Mouse (Mus musculus) G1E (cell line): ENCODE data around the gene Osbp. TPM values are rescaled to one million over a fixed set of nuclear protein-coding genes. Genes with fewer than 3 reads are reported as not detected.

Source experiments
- ATAC-seq: 2 replicates; pipeline ENCODE4 v1.8.0; 2016; ENCODE audit warnings: mild to moderate bottlenecking; ENCODE audit not compliant: insufficient number of reproducible peaks, poor library complexity, low FRiP score, severe bottlenecking; ENCODE audit errors: extremely low read depth
- DNase-seq: peaks from one replicate; pipeline ENCODE4 v3.0.0; 2012; ENCODE audit warnings: low spot score
- H3K27me3 ChIP-seq: 2 replicates; pipeline ENCODE4 v1.6.1; 2012; ENCODE audit warnings: mild to moderate bottlenecking, low read length, inconsistent platforms; ENCODE audit not compliant: insufficient read depth
- H3K36me3 ChIP-seq: replicated peaks from 2 replicates; pipeline ENCODE3; 2012; ENCODE audit warnings: mild to moderate bottlenecking, inconsistent platforms
- H3K4me1 ChIP-seq: 2 replicates; pipeline ENCODE4 v1.6.1; 2012; ENCODE audit warnings: low read depth, low read length, inconsistent platforms, mixed read lengths; ENCODE audit not compliant: insufficient read depth
- H3K4me3 ChIP-seq: 2 replicates; pipeline ENCODE4 v1.5.1; 2012; ENCODE audit warnings: low read depth, mild to moderate bottlenecking, inconsistent platforms, low read length, moderate library complexity, mixed read lengths
- H3K9me3 ChIP-seq: replicated peaks from 2 replicates; pipeline ENCODE4 v1.6.1; 2012; ENCODE audit warnings: inconsistent platforms
- CTCF ChIP-seq: IDR thresholded peaks from 2 replicates; pipeline ENCODE4 v1.5.1; 2012; ENCODE audit warnings: low read depth, low read length, inconsistent platforms, mixed read lengths
- GATA1 ChIP-seq: IDR thresholded peaks from 2 replicates; pipeline ENCODE4 v1.6.1; 2012; ENCODE audit warnings: borderline replicate concordance, low read length, inconsistent platforms, mixed read lengths
- GATA2 ChIP-seq: IDR thresholded peaks from 2 replicates; pipeline ENCODE4 v1.6.1; 2012; ENCODE audit warnings: low read depth, low read length, inconsistent platforms, borderline replicate concordance
- POLR2AphosphoS5 ChIP-seq: IDR thresholded peaks from 2 replicates; pipeline ENCODE4 v1.6.1; 2012; ENCODE audit warnings: low read depth, low read length, inconsistent platforms; ENCODE audit not compliant: insufficient replicate concordance
- TAL1 ChIP-seq: conservative IDR thresholded peaks from 2 replicates; pipeline ENCODE4 v1.6.1; 2012; ENCODE audit warnings: low read depth, low read length, inconsistent platforms, mixed read lengths
- polyA plus RNA-seq: library from polyadenylated mRNA; stranded (reverse); fragments of >175 nt; gene quantifications from 2 replicates; pipeline ENCODE4 v1.2.3, GENCODE M21; 2012
- total RNA-seq, 2 experiments: library from RNA; stranded (forward) in 1 of 2; stranded (reverse) in 1 of 2; fragments of 200-1000 nt in 1 of 2; fragments of >200 nt in 1 of 2; fragmentation: Nextera tagmentation in 1 of 2; gene quantifications; 2 replicates each; pipeline ENCODE4 v1.2.3; 2014 to 2017

The Osbp gene
- total and polyA plus RNA-seq, 3 experiments = 12.2 to 50.4 (median 32.1) TPM

DNA sequence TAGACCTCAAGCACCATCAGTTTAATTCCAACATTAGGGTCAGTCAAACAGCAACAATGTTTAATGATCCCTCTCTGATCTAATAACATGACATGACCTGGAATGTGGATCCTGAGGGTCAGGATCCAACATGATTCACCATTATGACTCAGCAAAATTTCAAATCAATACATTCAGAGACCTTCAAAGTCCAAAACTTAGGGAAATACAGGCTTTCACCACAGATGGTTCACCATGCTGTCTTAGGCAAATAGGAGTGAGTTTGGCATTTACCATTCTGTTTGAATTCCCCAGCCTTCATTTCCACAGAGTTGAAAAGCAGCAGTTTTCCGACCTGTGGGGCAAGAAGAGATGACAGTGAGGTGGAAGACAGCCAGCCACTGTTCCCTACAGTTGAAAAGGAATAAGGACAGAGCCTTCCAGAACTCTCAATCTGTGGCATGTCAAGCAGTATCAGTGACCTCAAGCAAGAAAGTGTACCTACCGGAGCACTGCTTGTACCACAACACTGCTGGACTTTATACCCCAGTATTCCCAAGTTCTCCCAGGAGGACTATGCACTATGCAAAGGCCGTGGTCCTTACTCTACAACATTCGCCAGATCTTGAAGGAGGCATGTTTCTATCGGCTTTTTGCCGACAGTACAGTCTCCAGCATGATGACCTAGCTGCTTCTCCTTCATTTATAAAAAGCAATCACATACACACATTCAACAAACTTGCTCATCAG is 29.1 kb downstream of the Osbp start:
- Histone ChIP-seq H3K36me3 (peaks cover 55% of the 10 kb centered on the region), H3K9me3 (no peaks in the 10 kb centered on the region), H3K4me3 (no peak overlapping the region), H3K27me3 (peaks cover 5% of the 10 kb centered on the region), H3K4me1 (peaks cover 48% of the 10 kb centered on the region)
- no peak for DNase-seq
- no peak for TF ChIP-seq POLR2AphosphoS5
- TF ChIP-seq TAL1 = no peak
- no peak for TF ChIP-seq GATA1
- TF ChIP-seq CTCF = no peak
- no peak for TF ChIP-seq GATA2
- ATAC-seq = no peak

DNA sequence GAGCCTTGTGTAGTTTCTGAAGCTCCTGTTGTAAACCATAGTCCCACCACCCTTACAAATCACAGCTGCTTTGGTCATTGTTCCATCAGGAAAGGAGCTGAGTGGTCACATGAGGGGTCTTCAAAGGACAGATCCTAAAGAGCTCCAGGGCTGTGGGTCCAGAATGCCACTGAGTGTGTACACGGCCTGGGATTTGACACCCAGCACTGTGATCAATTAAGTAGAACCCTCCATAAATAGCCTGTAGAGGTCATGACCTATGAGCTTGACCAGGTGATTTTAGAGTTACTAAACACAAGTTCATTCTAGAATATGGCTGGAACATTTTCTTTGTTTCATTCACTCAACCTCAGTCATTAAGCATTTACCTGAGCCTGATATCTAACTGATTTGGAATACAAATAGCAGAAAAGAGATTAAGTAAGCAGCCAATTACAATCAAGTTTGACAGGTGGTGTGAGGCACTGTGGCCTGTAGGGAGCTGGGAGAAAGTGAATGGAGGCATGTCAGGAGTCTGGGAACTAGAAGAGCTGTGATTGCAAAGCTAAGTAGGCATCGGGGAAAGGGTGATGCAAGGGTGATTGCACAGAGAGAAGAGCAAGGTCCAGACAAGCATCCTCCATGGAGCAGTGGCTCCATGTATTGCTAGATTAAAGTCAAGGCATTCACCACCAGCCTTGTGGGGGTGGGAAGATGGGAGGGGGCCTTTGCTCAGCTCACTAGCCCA is 30.1 kb downstream of the Osbp start:
- peaks cover 45% of the 10 kb centered on the region for H3K36me3 ChIP-seq
- peaks cover 45% of the 10 kb centered on the region for H3K4me1 ChIP-seq
- peaks cover 10% of the 10 kb centered on the region for H3K27me3 ChIP-seq
- TF ChIP-seq GATA1 (no peak), POLR2AphosphoS5 (no peak), CTCF (no peak), TAL1 (no peak), GATA2 (no peak)
- H3K4me3 ChIP-seq = no peak overlapping the region
- no peak for DNase-seq
- ATAC-seq = no peak
- H3K9me3 ChIP-seq = no peaks in the 10 kb centered on the region

DNA sequence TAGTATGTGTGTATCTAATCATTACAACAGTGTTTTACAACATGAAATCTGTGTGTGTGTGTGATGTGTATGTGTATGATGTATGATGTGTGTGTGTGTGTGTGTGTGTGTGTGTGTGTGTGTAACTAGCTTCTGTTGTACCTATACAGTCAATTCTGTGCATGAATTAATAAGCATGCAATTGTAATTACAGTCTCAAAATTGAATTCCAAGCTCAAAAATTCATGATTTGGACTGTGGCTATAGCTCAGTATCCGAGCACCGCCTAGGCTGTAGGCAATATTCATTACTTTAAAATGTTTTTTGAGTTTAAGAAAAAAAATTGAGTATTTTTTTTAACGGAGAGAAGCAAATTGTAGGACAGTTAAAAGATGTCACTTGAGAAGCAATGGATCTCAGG is 35.9 kb downstream of the Osbp start:
- TF ChIP-seq POLR2AphosphoS5 (no peak), GATA2 (no peak), TAL1 (no peak), CTCF (no peak), GATA1 (no peak)
- H3K4me3 ChIP-seq = no peak overlapping the region
- H3K4me1 ChIP-seq = peaks cover 40% of the 10 kb centered on the region
- peaks cover 12% of the 10 kb centered on the region for H3K27me3 ChIP-seq
- no peak for ATAC-seq
- DNase-seq = no peak
- H3K9me3 ChIP-seq = no peaks in the 10 kb centered on the region
- H3K36me3 ChIP-seq = no peaks in the 10 kb centered on the region

DNA sequence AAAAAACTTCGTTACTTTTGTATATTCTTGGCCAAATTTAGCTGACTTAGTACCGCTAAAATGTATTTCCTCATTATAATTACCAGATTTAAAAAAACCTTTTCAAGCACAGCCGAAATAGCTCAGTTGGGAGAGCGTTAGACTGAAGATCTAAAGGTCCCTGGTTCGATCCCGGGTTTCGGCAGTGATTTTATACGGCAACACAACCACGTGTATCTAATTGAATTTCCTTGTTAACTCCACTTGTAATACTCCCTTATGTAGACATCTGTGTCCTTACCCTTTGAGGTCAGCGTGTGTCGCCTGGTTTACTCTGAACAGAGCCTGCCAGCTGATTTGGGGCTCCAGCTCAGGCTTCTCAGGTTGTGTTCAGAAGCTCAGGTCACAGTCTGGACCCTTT is 36.4 kb downstream of the Osbp start:
- ATAC-seq = peak; percentile 23; the same call in 1 of the 2 replicates
- Histone ChIP-seq H3K4me3 (no peak overlapping the region), H3K4me1 (peaks cover 44% of the 10 kb centered on the region), H3K27me3 (peaks cover 12% of the 10 kb centered on the region), H3K9me3 (no peaks in the 10 kb centered on the region), H3K36me3 (no peaks in the 10 kb centered on the region)
- no peak for DNase-seq
- TF ChIP-seq TAL1 (no peak), GATA2 (no peak), CTCF (no peak), GATA1 (no peak), POLR2AphosphoS5 (no peak)

DNA sequence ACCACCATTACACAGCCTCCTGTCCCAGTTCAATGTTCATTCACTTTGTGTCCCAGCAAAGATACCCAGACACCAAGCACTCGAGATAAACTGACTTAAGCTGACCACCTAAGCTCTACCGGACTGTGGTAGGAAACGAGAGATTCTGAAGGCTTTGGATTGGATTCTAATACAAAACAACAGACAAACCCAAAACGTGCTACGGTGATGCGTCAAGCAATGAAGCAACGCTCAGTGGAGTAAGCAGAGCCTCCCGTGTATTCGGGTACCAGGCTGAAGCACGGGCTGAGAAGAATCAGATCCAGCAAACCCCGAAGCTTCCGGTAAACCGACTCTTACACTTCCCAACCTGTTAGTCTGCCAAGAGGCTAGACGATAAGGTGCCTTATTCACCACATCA is 37.0 kb downstream of the Osbp start:
- Histone ChIP-seq H3K4me1 (peaks cover 51% of the 10 kb centered on the region), H3K27me3 (peaks cover 12% of the 10 kb centered on the region), H3K9me3 (no peaks in the 10 kb centered on the region), H3K4me3 (no peak overlapping the region), H3K36me3 (no peaks in the 10 kb centered on the region)
- no peak for TF ChIP-seq POLR2AphosphoS5
- ATAC-seq (no peak), DNase-seq (no peak)

DNA sequence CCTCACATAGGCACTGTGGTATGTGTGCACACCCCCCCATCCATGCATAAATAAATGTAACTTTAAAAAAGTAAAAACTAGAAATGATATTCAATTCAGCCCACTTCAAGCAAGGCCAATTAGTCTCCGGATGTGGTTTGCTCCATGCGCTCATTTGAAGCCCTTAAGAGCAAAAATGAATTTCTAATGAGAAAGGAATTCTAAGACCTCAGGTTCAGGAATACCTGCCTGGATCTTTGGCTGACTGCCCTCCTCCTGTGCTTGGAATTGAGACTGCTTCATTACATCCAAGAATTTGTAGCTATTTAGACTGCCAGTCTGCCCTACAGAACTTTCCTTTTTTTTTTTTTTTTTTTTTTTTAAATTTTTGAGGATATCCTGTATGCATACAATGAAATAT is 37.8 kb downstream of the Osbp start:
- peaks cover 53% of the 10 kb centered on the region for H3K4me1 ChIP-seq
- H3K9me3 ChIP-seq = no peaks in the 10 kb centered on the region
- H3K27me3 ChIP-seq = peaks cover 12% of the 10 kb centered on the region
- H3K36me3 ChIP-seq = no peaks in the 10 kb centered on the region
- no peak for ATAC-seq
- no peak for DNase-seq
- H3K4me3 ChIP-seq = no peak overlapping the region
- no peak for TF ChIP-seq TAL1
- TF ChIP-seq CTCF = no peak
- TF ChIP-seq POLR2AphosphoS5 = no peak
- no peak for TF ChIP-seq GATA1
- no peak for TF ChIP-seq GATA2
